Mouse (Mus musculus) layer of hippocampus, adult 11-12 months (tissue): ENCODE data around the gene Tagap.
"Not testable (repeated sequence)": the region's sequence is repeated elsewhere in the genome, so short reads cannot be mapped to it uniquely, and the experiment has no call there.

Source experiments
- DNase-seq: peaks from one replicate; pipeline ENCODE4 v3.0.0; 2022; ENCODE audit warnings: low spot score

The Tagap gene

DNA sequence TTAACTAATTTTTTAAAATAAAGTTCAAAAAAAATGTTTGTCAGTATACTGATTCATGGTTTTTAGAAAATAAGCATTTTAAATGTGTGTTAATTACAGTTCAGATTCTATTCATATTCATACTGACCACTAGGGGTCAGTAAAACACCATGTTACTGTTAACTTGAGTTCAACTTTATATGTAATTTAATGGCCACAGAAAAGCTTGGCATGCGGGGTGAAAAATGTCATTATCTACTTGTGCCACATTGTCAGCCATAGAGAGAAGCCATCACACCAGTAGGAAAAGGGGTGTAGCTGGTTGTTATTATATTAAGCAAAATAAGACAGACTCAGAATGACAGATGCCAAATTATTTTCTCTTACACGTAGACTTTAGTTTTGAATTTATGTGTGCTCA is 57.7 kb downstream of the Tagap start:
- DNase-seq, result not testable (repeated sequence)
